Mouse (Mus musculus) urinary bladder, postnatal 25 days (tissue): ENCODE results near the gene Kcnq1.

Source experiments
- DNase-seq: peaks from one replicate; pipeline ENCODE4 v3.0.0; 2022; ENCODE audit warnings: low spot score

Gene Kcnq1

DNA sequence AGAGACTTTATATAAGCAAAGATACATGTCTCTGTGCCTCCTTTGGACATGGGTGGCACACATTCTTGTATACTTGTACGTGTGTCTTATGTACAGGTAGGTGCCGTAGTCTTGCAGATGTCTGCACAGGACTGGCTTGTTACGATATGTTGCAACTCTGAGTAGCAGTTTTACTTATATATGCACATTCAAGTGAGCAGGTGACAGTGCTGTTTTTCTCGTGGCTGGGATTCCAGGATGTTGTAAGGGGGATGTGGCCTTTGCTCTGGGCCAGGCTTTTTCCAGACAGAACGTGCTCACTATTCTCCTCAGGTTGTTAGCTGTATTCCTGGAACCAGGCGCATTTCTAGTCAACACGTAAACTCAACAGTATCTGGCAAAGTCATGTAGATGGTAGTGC, 168.9 kb downstream of the Kcnq1 start:
- DNase-seq, result no peak

DNA sequence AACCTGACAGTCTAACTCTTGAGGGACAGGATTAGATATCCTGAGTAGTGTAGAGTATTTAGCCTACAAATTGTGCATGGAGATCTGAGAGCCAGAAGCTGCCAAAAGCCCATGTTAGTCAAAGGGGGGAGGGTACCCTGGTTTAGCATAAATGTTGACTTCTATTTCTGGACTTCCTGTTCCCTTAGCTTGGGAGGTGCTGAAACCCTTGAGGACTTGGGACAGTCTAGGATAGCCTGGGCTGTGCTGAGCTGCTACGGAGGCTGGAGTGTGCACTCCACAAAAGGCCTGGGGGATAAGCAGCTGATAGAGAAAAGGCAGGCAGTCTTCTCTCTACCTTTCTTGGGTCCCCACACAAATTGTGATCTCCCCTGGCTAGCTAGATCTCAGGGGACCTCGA, 177.5 kb downstream of the Kcnq1 start:
- DNase-seq, result no peak

DNA sequence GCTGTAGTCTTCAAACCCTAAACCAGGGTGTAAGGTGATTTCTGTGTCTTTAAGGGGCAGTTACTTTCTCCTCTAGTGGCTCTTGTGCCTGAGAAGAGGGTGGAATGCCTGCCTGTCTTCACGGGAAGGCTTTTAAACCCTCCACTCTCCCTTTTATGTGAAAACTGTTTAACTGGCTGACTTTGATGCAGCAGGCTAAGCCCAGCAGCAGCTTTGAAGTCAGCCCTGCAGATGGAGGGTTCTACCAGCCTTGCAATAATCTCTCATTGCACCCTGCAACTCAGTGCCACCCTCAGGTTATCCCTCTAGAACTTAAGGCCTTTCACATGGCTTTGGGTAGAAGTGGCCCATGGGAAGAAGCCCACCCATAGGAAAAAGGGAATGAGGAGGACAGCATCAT, 178.7 kb downstream of the Kcnq1 start:
- DNase-seq, result no peak

DNA sequence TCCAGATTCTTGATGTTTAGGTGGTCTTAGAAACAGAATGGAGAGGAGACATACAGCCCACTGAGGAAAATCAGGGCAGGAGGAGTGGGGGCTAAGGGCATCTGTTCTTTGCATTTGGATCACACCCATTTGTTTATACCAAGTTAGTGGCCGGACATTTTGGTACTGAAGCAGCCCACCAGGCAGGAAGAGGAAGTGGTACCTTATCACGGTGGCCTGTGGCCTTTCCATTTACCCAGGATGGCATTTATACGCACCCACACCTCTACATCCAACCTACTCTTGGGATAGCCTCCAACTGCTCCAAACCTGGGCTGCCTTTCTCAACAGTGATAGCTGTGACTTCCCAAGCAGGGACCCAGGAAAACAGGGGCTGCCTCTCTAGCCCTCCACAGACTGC, 179.3 kb downstream of the Kcnq1 start:
- no peak for DNase-seq

- no peak for DNase-seq
These were observed 180.5 kb downstream of the Kcnq1 start for GRCm38 (mm10) chr7:143286532-143287290.

GRCm38 (mm10) chr7:143288135-143288534, 182.0 kb downstream of the Kcnq1 start:
- DNase-seq, result no peak

- DNase-seq, result no peak
These were observed 183.1 kb downstream of the Kcnq1 start for GRCm38 (mm10) chr7:143289082-143289849.

GRCm38 (mm10) chr7:143294690-143295355, 188.7 kb downstream of the Kcnq1 start:
- no peak for DNase-seq

DNA sequence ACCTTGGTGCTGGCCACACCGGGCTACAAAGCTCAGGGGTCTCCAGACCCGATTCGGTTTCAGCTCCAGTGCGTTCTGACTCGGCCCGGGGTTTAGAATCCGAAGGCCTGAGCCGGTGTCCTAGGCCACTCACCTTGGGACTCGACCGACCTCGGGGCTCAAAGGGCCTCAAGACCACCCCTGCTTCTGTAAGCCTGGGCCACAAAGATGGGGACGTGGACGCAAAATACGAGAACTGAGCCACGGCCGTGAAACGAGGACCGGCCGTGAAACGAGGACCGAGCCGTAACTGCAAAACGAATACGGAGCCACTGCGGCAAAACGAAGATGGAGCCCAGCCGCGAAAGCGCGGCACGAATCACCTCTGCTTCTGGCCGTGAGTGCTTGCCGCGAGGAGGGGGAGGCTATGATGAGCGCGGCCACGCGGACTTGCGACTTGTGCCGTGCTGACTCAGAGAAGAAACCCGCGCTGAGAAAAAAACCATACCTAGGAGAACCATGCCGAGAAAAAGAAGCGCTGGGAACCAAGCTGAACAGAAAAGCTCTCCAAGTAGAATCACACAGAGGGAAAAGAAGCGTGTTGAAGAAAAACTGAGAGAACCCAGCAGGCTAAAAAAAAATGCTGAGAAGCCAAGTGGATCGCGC, 189.3 kb downstream of the Kcnq1 start:
- peak; percentile 20 for DNase-seq

DNA sequence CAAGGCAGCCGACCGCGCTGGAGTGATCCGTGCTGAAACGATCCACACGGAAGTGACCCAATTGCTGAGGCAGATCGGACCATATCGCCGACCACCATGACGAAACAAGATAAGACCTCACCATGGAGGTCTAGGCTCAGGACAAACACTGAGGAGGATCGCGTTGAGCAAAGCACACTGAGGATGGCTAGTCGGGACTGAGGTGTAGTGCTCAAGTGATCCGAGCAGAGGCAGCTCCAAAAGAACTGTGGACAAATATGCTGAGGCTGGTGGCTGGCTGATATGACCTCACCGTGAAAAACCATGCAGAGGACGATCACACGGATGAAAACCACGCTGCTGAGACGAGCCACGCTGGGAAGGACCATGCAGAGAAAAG, 189.8 kb downstream of the Kcnq1 start:
- no peak for DNase-seq

GRCm38 (mm10) chr7:143296384-143296801, 190.2 kb downstream of the Kcnq1 start:
- DNase-seq, result peak; percentile 64

- no peak for DNase-seq
These were observed 193.9 kb downstream of the Kcnq1 start for GRCm38 (mm10) chr7:143300037-143300436.

GRCm38 (mm10) chr7:143300681-143301080, 194.5 kb downstream of the Kcnq1 start:
- no peak for DNase-seq

DNA sequence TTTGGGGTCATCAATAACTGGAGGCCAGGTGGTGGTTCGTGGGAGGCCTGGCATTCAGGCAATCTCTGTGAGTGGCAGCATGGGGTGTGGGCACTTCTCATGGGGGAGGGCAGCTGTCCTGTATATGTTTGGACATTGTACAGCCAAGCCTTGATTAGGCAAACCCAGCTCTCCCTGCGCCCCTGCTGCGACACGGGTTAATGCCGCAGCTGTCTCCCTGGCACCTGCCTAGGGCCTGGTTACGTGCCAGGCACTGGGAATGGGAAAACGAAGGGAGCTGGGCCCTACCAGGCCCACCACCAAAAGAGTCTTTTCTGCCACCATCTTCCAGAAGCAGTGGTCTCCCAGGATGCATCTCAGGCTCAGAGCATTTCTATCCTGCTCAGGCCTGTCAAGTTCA, 196.0 kb downstream of the Kcnq1 start:
- no peak for DNase-seq

GRCm38 (mm10) chr7:143302593-143303238, 196.6 kb downstream of the Kcnq1 start:
- DNase-seq, result no peak

GRCm38 (mm10) chr7:143303557-143303956, 197.4 kb downstream of the Kcnq1 start:
- no peak for DNase-seq

DNA sequence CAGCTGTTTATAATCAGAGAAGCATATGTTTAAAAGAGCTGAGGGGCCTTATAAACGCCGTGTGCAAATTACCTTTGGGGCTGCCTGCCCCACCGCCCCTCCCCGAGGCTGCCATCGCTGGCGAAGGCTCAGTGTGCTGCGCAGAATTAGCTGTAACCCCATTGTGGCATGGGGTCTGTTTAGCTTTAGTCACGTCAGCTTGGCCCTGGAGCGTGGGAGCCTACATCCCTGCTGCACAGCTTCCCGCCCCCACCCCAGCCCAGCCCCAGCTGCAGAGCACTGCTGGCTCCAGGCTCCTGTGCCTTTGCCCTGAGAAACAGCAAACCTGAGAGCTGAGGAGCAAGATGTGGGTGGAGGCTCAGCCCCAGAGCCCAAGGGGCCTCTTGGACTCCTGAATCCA, 199.6 kb downstream of the Kcnq1 start:
- no peak for DNase-seq

DNA sequence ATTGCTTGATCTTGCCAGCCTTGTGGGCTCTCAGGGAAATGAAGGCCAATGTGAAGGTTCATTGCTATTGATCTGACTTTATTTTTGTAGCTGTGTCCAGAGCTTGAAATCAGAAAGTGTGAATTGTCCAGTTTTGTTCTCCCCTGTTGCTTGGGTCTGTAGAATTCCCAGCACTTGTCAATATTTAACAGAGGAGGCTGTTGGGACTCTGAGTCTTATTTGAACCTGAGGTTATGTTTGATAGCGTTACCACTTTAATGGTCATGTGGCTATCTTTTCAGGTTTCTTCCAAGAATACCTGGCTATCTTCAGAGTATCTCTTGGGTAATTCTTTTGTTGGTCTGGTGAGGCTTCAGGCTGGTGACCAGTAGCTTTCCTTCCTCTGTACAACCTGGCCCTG, 201.8 kb downstream of the Kcnq1 start:
- no peak for DNase-seq

- no peak for DNase-seq
These were observed 204.1 kb downstream of the Kcnq1 start for GRCm38 (mm10) chr7:143310311-143310710.

- DNase-seq, result no peak
These were observed 204.7 kb downstream of the Kcnq1 start for GRCm38 (mm10) chr7:143310847-143311246.

- DNase-seq, result no peak
These were observed 205.3 kb downstream of the Kcnq1 start for GRCm38 (mm10) chr7:143311471-143311870.
